Mouse (Mus musculus) kidney, embryonic 16.5 days (tissue): ENCODE measurements around the gene Ercc1. TPM values are rescaled to one million over a fixed set of nuclear protein-coding genes. Genes with fewer than 3 reads are reported as not detected.

Experiments
- ATAC-seq: fragments of 200-750 bp; cut with Nextera tagmentation; 2 replicates; pipeline ENCODE4 v1.8.0; 2017; ENCODE audit warnings: moderate TSS enrichment; ENCODE audit not compliant: low FRiP score, low TSS enrichment
- H3K27ac ChIP-seq: fragments of 300-500 bp; sonication (generic); 2 replicates; pipeline ENCODE4 v1.5.1; 2014; ENCODE audit warnings: low read length
- H3K27me3 ChIP-seq: fragments of 300-500 bp; sonication (generic); 2 replicates; pipeline ENCODE4 v1.6.1; 2014; ENCODE audit warnings: low read length, control low read depth, mixed read lengths; ENCODE audit not compliant: insufficient read depth
- H3K36me3 ChIP-seq: fragments of 300-500 bp; sonication (generic); 2 replicates; pipeline ENCODE4 v1.6.1; 2014; ENCODE audit warnings: low read length, control low read depth, mixed read lengths; ENCODE audit not compliant: insufficient read depth
- H3K4me1 ChIP-seq: fragments of 300-500 bp; sonication (generic); 2 replicates; pipeline ENCODE4 v1.6.1; 2014; ENCODE audit warnings: low read length, control low read depth, mixed read lengths; ENCODE audit not compliant: insufficient read depth
- H3K4me2 ChIP-seq: fragments of 300-500 bp; sonication (generic); replicated peaks from 2 replicates; pipeline ENCODE4 v1.6.1; 2014; ENCODE audit warnings: low read depth, low read length
- H3K4me3 ChIP-seq: fragments of 300-500 bp; sonication (generic); 2 replicates; pipeline ENCODE4 v1.5.1; 2014; ENCODE audit warnings: mild to moderate bottlenecking, low read length
- H3K9ac ChIP-seq: fragments of 300-500 bp; sonication (generic); replicated peaks from 2 replicates; pipeline ENCODE4 v1.6.1; 2014; ENCODE audit warnings: low read length
- H3K9me3 ChIP-seq: fragments of 300-500 bp; sonication (generic); 2 replicates; pipeline ENCODE4 v1.6.1; 2016; ENCODE audit warnings: low read length, control low read depth
- WGBS: fragments of 180-500 bp; shearing (Covaris S2); extraction: QIAGEN DNeasy Blood & Tissue Kit; methylation state at CpG from one replicate; pipeline ENCODE4 v1.1.7; 2014; 5-methylcytosine and 5-hydroxymethylcytosine counted together
- polyA plus RNA-seq: library from polyadenylated mRNA; unstranded; fragments of >200 nt; fragmentation: Nextera tagmentation; extraction: Ambion mirVana; gene quantifications from 2 replicates; pipeline ENCODE4 v1.2.1, GENCODE M21; 2015

The Ercc1 gene
- 81.8 and 86.1 TPM in 2 replicates for polyA plus RNA-seq

DNA sequence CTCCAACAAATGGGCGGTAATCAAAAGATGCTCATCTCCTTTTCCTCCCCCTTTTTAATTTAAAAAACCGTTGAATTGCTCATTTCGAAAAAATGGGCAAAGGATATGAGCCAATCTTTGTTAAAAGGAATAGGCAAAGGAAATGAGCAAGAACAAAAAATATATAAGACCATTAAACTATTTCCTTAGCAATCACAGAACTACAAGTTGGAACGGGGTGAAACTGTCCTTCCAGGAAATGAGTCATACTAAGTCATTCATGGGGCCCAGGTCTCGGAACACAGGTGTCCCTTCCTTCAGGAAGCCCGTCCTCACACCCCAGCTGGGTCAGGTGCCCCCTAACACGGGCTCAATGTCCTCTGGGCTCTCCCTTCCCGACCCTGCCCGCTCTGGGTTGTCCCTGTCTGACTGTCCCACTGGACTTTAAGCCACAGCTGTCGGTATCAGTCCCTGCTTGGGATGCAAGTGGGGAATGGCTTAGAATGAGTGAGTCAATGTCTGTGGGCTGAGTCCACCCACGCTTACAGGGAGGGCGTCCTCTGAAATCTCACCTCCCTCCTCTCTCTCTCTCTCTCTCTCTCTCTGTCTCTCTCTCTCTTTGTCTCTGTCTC is at the start of gene Ercc1:
Gene Ercc1 (plus strand): TSS at position 542 of the 611 bp plus-strand sequence.
- 20% methylated on average over 12 of the region's 12 CpGs for WGBS
- peak within 1 kb of the TSS; percentile 87 for H3K4me2 ChIP-seq

DNA sequence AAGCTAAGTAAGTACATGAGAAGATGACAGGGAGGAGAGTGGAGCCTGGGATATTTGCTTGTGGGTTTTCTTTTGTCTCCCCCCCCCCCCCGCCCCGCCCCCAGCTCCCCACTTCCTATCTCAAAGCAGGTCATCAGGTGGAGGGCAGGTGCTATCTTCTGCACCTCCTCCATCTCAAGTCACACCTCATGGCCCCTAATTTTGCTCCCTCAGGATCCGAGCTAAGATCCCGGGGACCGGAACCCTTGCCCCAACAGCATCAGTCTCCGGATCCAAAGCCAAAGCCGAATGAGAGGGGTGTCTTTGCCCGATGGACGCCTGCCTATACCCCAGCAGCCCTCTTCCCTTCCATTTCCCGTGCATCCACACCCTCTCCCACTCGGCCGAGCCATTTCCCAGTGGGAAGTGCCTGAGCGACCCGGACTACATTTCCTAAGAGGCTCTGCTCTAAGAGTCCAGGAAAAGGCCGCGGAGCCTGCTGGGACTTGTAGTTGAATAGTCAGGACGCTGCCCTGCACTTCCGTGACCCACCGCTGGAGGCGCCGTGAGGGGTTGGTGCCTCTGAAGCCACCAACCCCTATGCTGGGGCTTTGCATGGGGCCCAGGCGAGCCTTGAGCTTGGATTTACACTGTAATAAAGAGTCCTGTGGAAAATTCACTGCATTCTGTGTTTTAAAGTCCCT is 48.9 kb upstream of the Ercc1 start:
- Histone ChIP-seq H3K9me3 (no peaks in the 10 kb centered on the region), H3K4me1 (peaks cover 5% of the 10 kb centered on the region), H3K27me3 (no peaks in the 10 kb centered on the region), H3K27ac (no peak overlapping the region), H3K36me3 (no peaks in the 10 kb centered on the region), H3K4me2 (peak overlapping the region; percentile 67), H3K4me3 (peak overlapping the region; percentile 48), H3K9ac (peak overlapping the region; percentile 69)
- ATAC-seq, result peak; percentile 83
- WGBS, result 12% methylated on average over 21 of the region's 22 CpGs

More for the DNA sequence above, at the start of gene Ercc1:
- Histone ChIP-seq H3K4me1 (peaks cover 38% of the 10 kb centered on the region), H3K4me3 (peak within 1 kb of the TSS; percentile 89), H3K9me3 (no peaks in the 10 kb centered on the region), H3K27ac (peak within 1 kb of the TSS; percentile 97), H3K36me3 (peaks cover 7% of the 10 kb centered on the region), H3K9ac (peak within 1 kb of the TSS; percentile 93), H3K27me3 (peaks cover 13% of the 10 kb centered on the region)
- peak; percentile 3; the same call in 1 of the 2 replicates for ATAC-seq

DNA sequence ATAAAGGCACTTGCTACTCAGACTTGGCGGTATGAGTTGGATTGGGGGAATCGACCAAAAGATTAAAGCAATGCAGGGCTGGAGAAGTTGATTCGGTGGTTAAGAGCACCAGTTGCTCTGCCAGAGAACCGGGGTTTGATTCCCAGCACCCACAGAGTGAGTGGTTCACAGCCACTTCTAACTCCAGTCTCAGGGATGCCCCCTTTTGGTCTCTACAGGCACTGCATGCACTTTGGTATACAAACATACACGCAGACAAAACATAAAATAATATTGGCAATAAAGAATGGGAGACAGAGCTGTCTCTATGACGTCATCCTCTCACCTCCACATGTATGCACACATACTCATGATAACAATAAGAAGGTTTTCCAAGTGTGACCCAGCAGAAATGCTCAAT is 47.5 kb upstream of the Ercc1 start:
- Histone ChIP-seq H3K36me3 (no peaks in the 10 kb centered on the region), H3K9ac (no peak overlapping the region), H3K4me1 (peaks cover 9% of the 10 kb centered on the region; the same call in 1 of the 2 replicates), H3K27ac (no peak overlapping the region), H3K4me2 (no peak overlapping the region), H3K4me3 (no peak overlapping the region), H3K27me3 (peaks cover 8% of the 10 kb centered on the region), H3K9me3 (no peaks in the 10 kb centered on the region)
- WGBS, result 87% methylated on average over 6 of the region's 6 CpGs
- no peak for ATAC-seq

DNA sequence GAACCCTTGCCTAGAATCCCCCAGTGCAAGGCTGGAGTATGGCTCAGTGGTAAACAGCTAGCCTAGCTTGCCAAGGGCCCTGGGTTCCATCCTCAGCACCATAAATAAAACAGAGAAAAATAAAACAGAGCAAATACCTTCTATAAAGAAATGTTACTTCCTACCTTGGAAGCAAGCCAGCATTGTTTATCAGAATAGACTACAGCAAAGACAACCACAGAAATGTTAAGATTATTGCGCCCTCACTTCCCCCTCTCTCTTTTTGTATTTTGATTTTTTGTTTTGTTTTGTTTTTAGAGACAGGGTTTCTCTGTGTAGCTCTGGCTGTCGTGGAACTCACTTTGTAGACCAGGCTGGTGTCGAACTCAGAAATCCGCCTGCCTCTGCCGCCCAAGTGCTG is 46.8 kb upstream of the Ercc1 start:
- no peak for ATAC-seq
- peaks cover 10% of the 10 kb centered on the region; the same call in 1 of the 2 replicates for H3K4me1 ChIP-seq
- WGBS, result 88% methylated on average over 5 of the region's 5 CpGs

DNA sequence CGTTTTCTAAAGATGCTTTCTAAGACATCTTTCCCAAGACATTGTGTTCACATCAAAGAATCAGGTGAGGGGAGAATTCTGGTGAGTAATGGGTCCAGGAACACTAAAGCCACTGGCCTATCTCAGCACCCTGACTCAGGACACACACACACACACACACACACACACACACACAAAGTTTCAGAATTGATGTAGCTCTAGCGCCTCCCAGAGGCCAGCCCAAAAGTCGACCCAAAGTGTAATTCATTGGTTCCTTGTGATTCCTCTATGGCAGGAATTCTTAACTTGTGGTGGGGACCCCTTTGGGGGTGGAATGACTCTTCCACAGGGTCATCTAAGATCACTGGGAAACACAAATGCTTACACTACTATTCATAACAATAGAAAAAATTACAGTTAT is 45.4 kb upstream of the Ercc1 start:
- 25% methylated on average over 3 of the region's 3 CpGs for WGBS
- ATAC-seq, result no peak
- no peak overlapping the region for H3K4me3 ChIP-seq

More for the DNA sequence above, 46.8 kb upstream of the Ercc1 start:
- Histone ChIP-seq H3K36me3 (no peaks in the 10 kb centered on the region), H3K9ac (no peak overlapping the region), H3K27me3 (peaks cover 15% of the 10 kb centered on the region), H3K4me2 (no peak overlapping the region), H3K27ac (no peak overlapping the region), H3K4me3 (no peak overlapping the region), H3K9me3 (no peaks in the 10 kb centered on the region)

DNA sequence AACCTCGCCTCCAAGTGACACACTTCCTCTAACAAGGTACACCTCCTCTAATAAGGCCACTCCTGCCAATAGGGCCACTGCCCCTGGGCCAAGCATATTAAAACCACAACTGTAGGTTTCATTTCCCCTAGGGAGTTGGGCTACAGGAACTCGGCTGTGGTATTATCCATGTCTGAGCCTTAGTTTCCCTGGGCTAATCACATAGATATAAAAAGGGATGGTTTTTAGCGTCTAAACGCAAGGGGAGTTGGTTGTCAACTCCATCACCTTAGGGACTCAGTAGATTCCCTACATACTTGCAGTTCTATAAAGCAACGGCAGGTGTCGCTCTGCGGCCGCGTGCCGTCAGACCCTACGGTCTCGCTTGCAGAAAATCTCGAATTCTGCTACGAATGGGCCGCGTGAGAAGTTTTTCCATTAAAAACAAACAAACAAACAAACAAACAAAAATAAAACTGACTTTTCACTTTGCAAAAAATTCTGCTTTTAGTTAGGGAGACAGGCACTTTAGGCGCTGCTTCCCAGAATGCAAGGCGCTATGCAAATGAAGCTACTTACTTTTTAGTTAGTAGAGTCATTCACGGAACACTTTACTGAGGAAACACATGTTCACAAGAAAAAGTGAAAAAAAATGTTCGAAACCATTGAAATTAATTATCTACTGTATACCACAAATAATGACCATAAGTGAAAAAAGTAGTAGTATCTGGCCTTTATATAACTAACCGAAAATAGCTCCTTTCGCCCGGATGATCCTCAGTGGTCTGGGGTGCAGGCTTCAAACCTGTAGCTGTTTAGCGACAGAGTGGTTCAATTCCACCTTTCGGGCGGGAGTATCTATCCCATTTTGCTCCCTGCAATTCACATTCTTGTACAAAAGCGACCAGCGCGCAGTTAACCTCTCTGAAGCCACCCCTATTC is 43.8 kb upstream of the Ercc1 start:
- Histone ChIP-seq H3K9ac (peak overlapping the region; percentile 41; the same call in 1 of the 2 replicates), H3K36me3 (no peaks in the 10 kb centered on the region), H3K27ac (no peak overlapping the region), H3K9me3 (no peaks in the 10 kb centered on the region), H3K4me3 (peak overlapping the region; percentile 55), H3K4me2 (peak overlapping the region; percentile 51), H3K4me1 (peaks cover 24% of the 10 kb centered on the region), H3K27me3 (peaks cover 44% of the 10 kb centered on the region)
- under 1% methylated on average over 29 of the region's 29 CpGs for WGBS
- ATAC-seq, result peak; percentile 85

More for the DNA sequence above, 45.4 kb upstream of the Ercc1 start:
- Histone ChIP-seq H3K9me3 (no peaks in the 10 kb centered on the region), H3K4me2 (no peak overlapping the region), H3K9ac (no peak overlapping the region), H3K36me3 (no peaks in the 10 kb centered on the region), H3K27ac (no peak overlapping the region), H3K4me1 (peaks cover 14% of the 10 kb centered on the region; the same call in 1 of the 2 replicates), H3K27me3 (peaks cover 29% of the 10 kb centered on the region)

DNA sequence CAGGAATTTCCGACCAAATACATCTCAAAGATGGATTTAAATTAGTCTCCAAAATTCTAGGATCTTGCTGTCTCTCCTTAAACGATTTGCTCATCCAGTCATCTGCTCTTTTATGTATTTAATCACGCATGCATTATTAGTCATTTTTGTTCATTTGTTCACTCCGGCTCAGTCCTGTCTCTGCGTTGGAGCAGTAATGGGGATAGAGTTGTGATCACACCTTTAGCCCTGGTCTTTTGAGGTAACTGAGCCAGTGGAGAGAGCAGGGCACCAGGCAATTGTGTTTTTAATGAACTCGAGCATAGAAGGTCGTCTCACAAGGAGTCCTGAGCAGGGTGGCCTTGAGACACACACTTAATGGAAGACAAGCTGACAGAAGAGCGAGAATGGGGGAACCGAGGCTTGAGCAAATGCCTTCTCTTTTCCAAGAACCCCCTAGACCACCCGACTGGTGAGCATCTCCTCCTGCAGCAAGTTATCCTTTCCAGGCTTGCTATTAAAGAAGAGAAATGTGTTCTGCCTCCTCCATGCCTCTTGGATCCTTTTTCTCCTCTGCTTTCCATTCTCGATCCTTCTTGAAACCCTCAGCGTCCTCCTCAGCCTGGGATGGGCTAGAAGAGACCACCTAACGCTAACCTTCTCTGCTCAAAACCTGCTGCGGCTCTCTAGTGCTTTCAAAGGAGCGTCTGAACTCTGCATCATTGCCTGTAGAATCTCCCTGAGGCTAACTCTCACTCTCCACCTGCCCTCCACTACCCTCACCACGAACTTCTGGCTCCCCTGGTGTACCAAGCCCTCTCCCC is 42.9 kb upstream of the Ercc1 start:
- H3K9ac ChIP-seq, result peak overlapping the region; percentile 49
- no peak for ATAC-seq
- peak overlapping the region; percentile 51 for H3K4me2 ChIP-seq
- 7% methylated on average over 16 of the region's 16 CpGs for WGBS
- no peaks in the 10 kb centered on the region for H3K36me3 ChIP-seq
- no peak overlapping the region for H3K27ac ChIP-seq
- peak overlapping the region; percentile 55 for H3K4me3 ChIP-seq
- no peaks in the 10 kb centered on the region for H3K9me3 ChIP-seq
- H3K27me3 ChIP-seq, result peaks cover 53% of the 10 kb centered on the region
- H3K4me1 ChIP-seq, result peaks cover 24% of the 10 kb centered on the region

DNA sequence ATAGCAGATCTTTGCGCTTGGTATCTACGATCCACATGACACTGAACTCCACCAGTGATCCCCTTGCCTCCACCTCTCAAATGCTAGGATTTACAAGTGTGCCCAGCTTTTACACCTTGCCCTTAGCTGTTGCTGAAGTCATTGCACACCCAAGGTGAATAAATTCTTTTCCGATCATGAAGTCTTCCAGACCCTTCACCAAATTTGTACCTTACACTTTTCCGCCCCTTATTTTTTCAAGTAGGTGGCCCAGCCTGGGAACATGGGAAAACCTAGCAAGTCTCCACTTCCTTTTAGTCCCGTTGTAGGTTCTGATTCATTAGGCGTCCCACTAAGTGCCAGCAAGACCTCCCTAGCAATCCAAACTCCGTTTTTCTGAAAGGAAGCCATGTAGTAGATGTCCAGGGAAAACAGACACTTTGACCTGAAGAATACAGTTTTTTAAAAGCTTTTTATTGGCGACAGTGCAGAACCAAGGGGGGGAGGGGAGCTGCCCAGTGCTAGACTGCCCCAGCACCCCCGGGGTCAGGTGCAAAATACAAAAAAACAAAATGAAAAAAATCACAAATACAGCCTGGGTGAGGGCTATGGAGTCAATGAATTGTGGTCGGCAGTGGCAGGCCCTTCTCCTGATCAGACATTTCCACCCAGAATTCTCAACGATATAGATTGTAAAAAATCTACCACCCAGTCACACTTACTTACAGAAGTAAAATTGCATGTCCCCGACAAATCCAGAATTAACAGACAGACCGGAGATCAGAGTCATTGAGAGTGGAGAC is 42.1 kb upstream of the Ercc1 start:
- Histone ChIP-seq H3K4me1 (peaks cover 24% of the 10 kb centered on the region), H3K27me3 (peaks cover 60% of the 10 kb centered on the region), H3K27ac (no peak overlapping the region), H3K36me3 (no peaks in the 10 kb centered on the region), H3K4me2 (peak overlapping the region; percentile 51), H3K9me3 (no peaks in the 10 kb centered on the region), H3K9ac (peak overlapping the region; percentile 42), H3K4me3 (peak overlapping the region; percentile 55; the same call in 1 of the 2 replicates)
- ATAC-seq, result no peak
- WGBS, result 48% methylated on average over 13 of the region's 13 CpGs
